ENCODE assay signal across 16 mouse cellular contexts in genomic region chr15:71129802-71130201, GRCm38 (mm10).
"Had no signal": no experiment of that assay in that cellular context is flagged by ENCODE, and none has a peak within 500 bp of the region (broad histone marks: within the 10 kb centered on the region; RNA-seq: fewer than 3 reads in every experiment).

No protein-coding gene starts in this region.

- H3K4me1 ChIP-seq: liver, embryonic 12.5 days; neural tube, embryonic 13.5 days; neural tube, embryonic 15.5 days had no signal

- H3K36me3 ChIP-seq: liver, embryonic 12.5 days; neural tube, embryonic 13.5 days; neural tube, embryonic 15.5 days had no signal

- H3K9ac ChIP-seq: liver, embryonic 12.5 days; liver, embryonic 14.5 days; lung, embryonic 14.5 days; neural tube, embryonic 13.5 days; neural tube, embryonic 15.5 days had no signal

- H3K9me3 ChIP-seq: liver, embryonic 12.5 days; neural tube, embryonic 13.5 days; neural tube, embryonic 15.5 days had no signal

- ATAC-seq: liver, embryonic 12.5 days had no signal

- H3K27me3 ChIP-seq: liver, embryonic 12.5 days; neural tube, embryonic 13.5 days; neural tube, embryonic 15.5 days had no signal

- H3K27ac ChIP-seq: liver, embryonic 12.5 days; liver, embryonic 14.5 days; neural tube, embryonic 13.5 days; neural tube, embryonic 15.5 days had no signal

- H3K4me2 ChIP-seq: liver, embryonic 12.5 days; lung, embryonic 14.5 days; neural tube, embryonic 13.5 days; neural tube, embryonic 15.5 days had no signal

- H3K4me3 ChIP-seq: liver, embryonic 12.5 days; myocyte; neural tube, embryonic 13.5 days; neural tube, embryonic 15.5 days had no signal

- DNase-seq: lung, adult 18-20 months; lung, embryonic 14.5 days; lung, postnatal 10 days; lung, postnatal 4 days; right cerebral cortex, adult 18-20 months; right cerebral cortex, postnatal 25 days; right cerebral cortex, postnatal 4 days; spleen, adult 18-20 months; thymus, adult 18-20 months; thymus, postnatal 14 days; thymus, postnatal 36 days had no signal
